Mouse (Mus musculus) hindbrain, postnatal 0 days (tissue): ENCODE measurements at regions not wholly inside any gene's neighbourhood (a gene's known extent, or its start where the extent isn't known, plus 50 kb on each side); places are given as distances from the start of the nearest gene placed in this dataset.

Source experiments
- ATAC-seq: fragments of 200-750 bp; cut with Nextera tagmentation; 2 replicates; pipeline ENCODE4 v1.8.0; 2017; ENCODE audit warnings: mild to moderate bottlenecking, moderate TSS enrichment, moderate library complexity
- DNase-seq: peaks from one replicate; pipeline ENCODE4 v3.0.0-alpha.2; 2015; ENCODE audit warnings: low spot score
- H3K27ac ChIP-seq: fragments of 300-500 bp; sonication (generic); 2 replicates; pipeline ENCODE4 v1.5.1; 2014; ENCODE audit warnings: mild to moderate bottlenecking
- H3K27me3 ChIP-seq: fragments of 300-500 bp; sonication (generic); 2 replicates; pipeline ENCODE4 v1.6.1; 2014; ENCODE audit warnings: low read length, mixed read lengths; ENCODE audit not compliant: insufficient read depth
- H3K36me3 ChIP-seq: fragments of 300-500 bp; sonication (generic); 2 replicates; pipeline ENCODE4 v1.6.1; 2014; ENCODE audit warnings: low read length, mixed read lengths; ENCODE audit not compliant: insufficient read depth
- H3K4me1 ChIP-seq: fragments of 300-500 bp; sonication (generic); 2 replicates; pipeline ENCODE4 v1.6.1; 2014; ENCODE audit warnings: antibody characterized with exemption, low read length, mixed read lengths; ENCODE audit not compliant: insufficient read depth
- H3K4me2 ChIP-seq: fragments of 300-500 bp; sonication (generic); 2 replicates; pipeline ENCODE4 v1.6.1; 2014; ENCODE audit warnings: low read depth, mild to moderate bottlenecking, low read length, moderate library complexity, mixed read lengths
- H3K4me3 ChIP-seq: fragments of 300-500 bp; sonication (generic); 2 replicates; pipeline ENCODE4 v1.5.1; 2014; ENCODE audit warnings: low read length
- H3K9ac ChIP-seq: fragments of 300-500 bp; sonication (generic); replicated peaks from 2 replicates; pipeline ENCODE4 v1.6.1; 2014; ENCODE audit warnings: mild to moderate bottlenecking, low read length, moderate library complexity, mixed read lengths
- H3K9me3 ChIP-seq: fragments of 300-500 bp; sonication (generic); 2 replicates; pipeline ENCODE4 v1.6.1; 2016; ENCODE audit warnings: low read length, mixed read lengths
- CTCF ChIP-seq: IDR thresholded peaks from 2 replicates; pipeline ENCODE4 v1.5.1; 2016; ENCODE audit warnings: antibody characterized with exemption, control low read depth, low read depth
- WGBS: fragments of 180-500 bp; shearing (Covaris S2); extraction: QIAGEN DNeasy Blood & Tissue Kit; methylation state at CpG from one replicate; pipeline ENCODE4 v1.1.7; 2014; 5-methylcytosine and 5-hydroxymethylcytosine counted together

GRCm38 (mm10) chr1:154113291-154114050 is 87.5 kb upstream of the Zfp648 start:
- H3K27me3 ChIP-seq: no peaks in the 10 kb centered on the region
- no peak overlapping the region for H3K27ac ChIP-seq
- WGBS: 81% methylated on average over 12 of the region's 12 CpGs
- TF ChIP-seq CTCF: no peak
- H3K4me2 ChIP-seq: no peak overlapping the region
- H3K4me1 ChIP-seq: peaks cover 5% of the 10 kb centered on the region
- no peak overlapping the region for H3K9ac ChIP-seq
- DNase-seq (no peak), ATAC-seq (no peak)
- no peaks in the 10 kb centered on the region for H3K9me3 ChIP-seq
- H3K36me3 ChIP-seq: no peaks in the 10 kb centered on the region
- H3K4me3 ChIP-seq: no peak overlapping the region

- H3K4me3 ChIP-seq: no peak overlapping the region
- no peak for TF ChIP-seq CTCF
- H3K27ac ChIP-seq: no peak overlapping the region
- no peaks in the 10 kb centered on the region for H3K9me3 ChIP-seq
- no peak overlapping the region for H3K4me2 ChIP-seq
- ATAC-seq (no peak), DNase-seq (no peak)
- H3K36me3 ChIP-seq: no peaks in the 10 kb centered on the region
- H3K27me3 ChIP-seq: no peaks in the 10 kb centered on the region
- peaks cover 5% of the 10 kb centered on the region for H3K4me1 ChIP-seq
- no peak overlapping the region for H3K9ac ChIP-seq
- WGBS: 80% methylated on average over 7 of the region's 7 CpGs
Observed at GRCm38 (mm10) chr1:154116188-154116710, 84.7 kb upstream of the Zfp648 start.

GRCm38 (mm10) chr1:154117346-154117687 is 83.7 kb upstream of the Zfp648 start:
- H3K9ac ChIP-seq: 0 out of 2 replicates have a peak overlapping the region, but pooled peaks have one; percentile 21
- DNase-seq: peak; percentile 47
- H3K4me2 ChIP-seq: peak overlapping the region; percentile 28; the same call in 1 of the 2 replicates

GRCm38 (mm10) chr1:154117688-154118373 is 83.2 kb upstream of the Zfp648 start:
- Histone ChIP-seq H3K4me2 (peak overlapping the region; percentile 28; the same call in 1 of the 2 replicates), H3K27me3 (no peaks in the 10 kb centered on the region), H3K4me1 (peaks cover 5% of the 10 kb centered on the region), H3K9me3 (no peaks in the 10 kb centered on the region), H3K9ac (0 out of 2 replicates have a peak overlapping the region, but pooled peaks have one; percentile 21), H3K27ac (peak overlapping the region; percentile 71; the same call in 1 of the 2 replicates), H3K4me3 (no peak overlapping the region), H3K36me3 (no peaks in the 10 kb centered on the region)
- TF ChIP-seq CTCF: peak; percentile 54
- ATAC-seq (peak; percentile 75), DNase-seq (peak; percentile 59)
- WGBS: 39% methylated on average over 18 of the region's 20 CpGs

More at GRCm38 (mm10) chr1:154117346-154117687, 83.7 kb upstream of the Zfp648 start:
- ATAC-seq: no peak
- peak; percentile 17; the same call in 1 of the 2 replicates for TF ChIP-seq CTCF
- no peaks in the 10 kb centered on the region for H3K9me3 ChIP-seq
- H3K27me3 ChIP-seq: no peaks in the 10 kb centered on the region
- 30% methylated on average over 11 of the region's 11 CpGs for WGBS
- peaks cover 5% of the 10 kb centered on the region for H3K4me1 ChIP-seq
- H3K27ac ChIP-seq: peak overlapping the region; percentile 71; the same call in 1 of the 2 replicates
- H3K36me3 ChIP-seq: no peaks in the 10 kb centered on the region
- H3K4me3 ChIP-seq: no peak overlapping the region

- TF ChIP-seq CTCF: peak; percentile 89
- Histone ChIP-seq H3K9ac (no peak overlapping the region), H3K9me3 (no peaks in the 10 kb centered on the region), H3K4me1 (peaks cover 5% of the 10 kb centered on the region), H3K27ac (peak overlapping the region; percentile 71; the same call in 1 of the 2 replicates), H3K27me3 (no peaks in the 10 kb centered on the region), H3K36me3 (no peaks in the 10 kb centered on the region), H3K4me3 (no peak overlapping the region), H3K4me2 (no peak overlapping the region)
- WGBS: 44% methylated on average over 10 of the region's 10 CpGs
- ATAC-seq: peak; percentile 48; the same call in 1 of the 2 replicates
- DNase-seq: peak; percentile 82
Observed at GRCm38 (mm10) chr1:154118374-154119004, 82.5 kb upstream of the Zfp648 start.

GRCm38 (mm10) chr1:154119611-154120010 is 81.4 kb upstream of the Zfp648 start:
- DNase-seq: no peak
- no peak for TF ChIP-seq CTCF
- Histone ChIP-seq H3K36me3 (no peaks in the 10 kb centered on the region), H3K4me1 (peaks cover 5% of the 10 kb centered on the region), H3K4me2 (no peak overlapping the region), H3K4me3 (no peak overlapping the region), H3K27ac (peak overlapping the region; percentile 36; the same call in 1 of the 2 replicates), H3K9ac (no peak overlapping the region), H3K9me3 (no peaks in the 10 kb centered on the region), H3K27me3 (no peaks in the 10 kb centered on the region)
- ATAC-seq: no peak
- 67% methylated on average over 5 of the region's 5 CpGs for WGBS
